Mouse (Mus musculus) myocyte (in vitro differentiated cells): Measurements from ENCODE around the gene Bahcc1. TPM values are rescaled to one million over a fixed set of nuclear protein-coding genes. Genes with fewer than 3 reads are reported as not detected.

ENCODE experiments used
- H3K27me3 ChIP-seq: one replicate; pipeline ENCODE4 v1.6.1; 2011; ENCODE audit not compliant: control insufficient read depth, insufficient read depth, insufficient read length
- H3K36me3 ChIP-seq: one replicate; pipeline ENCODE4 v1.6.1; 2011; ENCODE audit not compliant: control insufficient read depth, insufficient read depth
- H3K4me2 ChIP-seq: one replicate; pipeline ENCODE4 v1.6.1; 2011; ENCODE audit warnings: low read depth, control low read depth
- H3K4me3 ChIP-seq: one replicate; pipeline ENCODE4 v1.5.1; 2011; ENCODE audit warnings: mild to moderate bottlenecking, control low read depth, moderate library complexity
- H3K79me2 ChIP-seq: one replicate; pipeline ENCODE4 v1.6.1; 2011; ENCODE audit not compliant: control insufficient read depth, insufficient read depth
- H3ac ChIP-seq: one replicate; pipeline ENCODE4 v1.6.1; 2011; ENCODE audit not compliant: control insufficient read depth, insufficient read length
- CEBPB ChIP-seq: IDR thresholded peaks from 2 replicates; pipeline ENCODE4 v1.6.1; 2011; ENCODE audit warnings: mild to moderate bottlenecking, moderate library complexity; ENCODE audit not compliant: poor library complexity, insufficient read depth, severe bottlenecking
- E2F4 ChIP-seq: IDR thresholded peaks from one replicate; pipeline ENCODE4 v1.6.1; 2011; ENCODE audit warnings: mild to moderate bottlenecking, control low read depth, moderate library complexity; ENCODE audit not compliant: insufficient read depth
- MAX ChIP-seq: IDR thresholded peaks from one replicate; pipeline ENCODE4 v1.6.1; 2011; ENCODE audit warnings: low read depth, mild to moderate bottlenecking, control low read depth
- MYOD1 ChIP-seq, 3 experiments: IDR thresholded peaks; one replicate each; pipeline ENCODE4 v1.6.1; 2011; ENCODE audit warnings: control low read depth in 2 of 3, low read depth in 2 of 3, mild to moderate bottlenecking in 2 of 3, moderate library complexity in 1 of 3; ENCODE audit not compliant: insufficient read length in 2 of 3, control insufficient read depth in 1 of 3
- MYOG ChIP-seq, 3 experiments: IDR thresholded peaks; one replicate each; pipeline ENCODE4 v1.6.1; 2011; ENCODE audit warnings: control low read depth in 2 of 3, low read depth in 2 of 3, mild to moderate bottlenecking in 2 of 3; ENCODE audit not compliant: insufficient read length in 2 of 3, control insufficient read depth in 1 of 3, insufficient read depth in 1 of 3
- POLR2A ChIP-seq: IDR thresholded peaks from one replicate; pipeline ENCODE4 v1.6.1; 2011; ENCODE audit warnings: low read depth, mild to moderate bottlenecking, control low read depth, moderate library complexity; ENCODE audit not compliant: insufficient read length
- POLR2AphosphoS2 ChIP-seq: IDR thresholded peaks from one replicate; pipeline ENCODE4 v1.6.1; 2011; ENCODE audit warnings: low read depth, control low read depth; ENCODE audit not compliant: insufficient read length
- REST ChIP-seq: IDR thresholded peaks from one replicate; pipeline ENCODE4 v1.6.1; 2011; ENCODE audit warnings: mild to moderate bottlenecking, control low read depth, moderate library complexity; ENCODE audit not compliant: insufficient read depth, insufficient read length
- SRF ChIP-seq: IDR thresholded peaks from one replicate; pipeline ENCODE4 v1.6.1; 2011; ENCODE audit warnings: low read depth; ENCODE audit not compliant: control insufficient read depth, insufficient read length
- TCF12 ChIP-seq: IDR thresholded peaks from one replicate; pipeline ENCODE4 v1.6.1; 2011; ENCODE audit warnings: mild to moderate bottlenecking, control low read depth; ENCODE audit not compliant: poor library complexity, insufficient read depth, severe bottlenecking
- TCF3 ChIP-seq: IDR thresholded peaks from one replicate; pipeline ENCODE4 v1.6.1; 2011; ENCODE audit warnings: low read depth, control low read depth; ENCODE audit not compliant: insufficient read length
- USF1 ChIP-seq: IDR thresholded peaks from one replicate; pipeline ENCODE4 v1.6.1; 2011; ENCODE audit warnings: low read depth, mild to moderate bottlenecking, control low read depth, moderate library complexity
- polyA plus RNA-seq: library from polyadenylated mRNA; unstranded; fragments of >200 nt; fragmentation: generic; extraction: Trizol; gene quantifications from one replicate; pipeline ENCODE4 v1.2.1, GENCODE M21; 2012; ENCODE audit warnings: missing spikeins

Bahcc1 gene
- polyA plus RNA-seq, 1 experiment = 6.3 TPM

DNA sequence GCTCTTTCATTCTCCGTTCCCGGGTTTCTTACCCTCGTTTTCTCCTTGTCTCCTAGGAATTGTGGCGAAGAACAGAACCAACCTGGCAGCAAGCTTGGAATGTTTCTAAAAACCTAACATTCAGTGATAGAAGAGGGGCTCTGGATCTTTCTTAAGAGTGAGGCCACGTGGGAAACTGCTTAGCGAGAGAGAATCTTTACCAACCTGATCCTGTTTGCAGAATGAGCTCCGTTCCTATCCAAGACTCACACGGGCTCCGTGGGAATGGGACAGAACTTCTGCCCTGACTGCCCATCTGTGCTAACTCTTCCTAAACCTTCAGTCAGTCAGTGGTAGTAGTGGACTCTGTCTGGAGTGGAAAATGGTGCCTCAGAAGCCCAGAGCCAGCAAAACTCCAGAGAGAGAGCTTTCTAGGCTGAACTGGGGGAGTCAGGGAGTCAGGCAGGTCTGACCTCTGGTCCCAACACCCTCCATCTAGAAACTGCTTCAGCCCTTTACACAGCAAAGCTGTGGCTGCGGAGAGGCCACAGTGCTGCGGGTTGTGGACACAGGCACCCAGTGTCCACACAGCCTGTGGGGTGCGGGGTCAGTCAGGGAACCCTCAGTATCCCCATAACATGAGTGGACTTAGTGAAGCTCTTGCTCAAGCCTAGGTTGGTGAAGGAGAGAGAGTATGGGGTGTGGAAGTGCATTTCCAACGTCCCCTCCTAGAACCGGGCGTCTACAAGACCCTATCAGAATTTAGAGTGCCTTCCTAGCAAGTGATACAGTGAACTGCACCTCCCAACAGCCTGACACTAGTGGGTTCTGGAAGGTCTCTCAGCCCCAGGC, 73.0 kb downstream of the Bahcc1 start:
- peak overlapping the region; percentile 97 for H3K4me2 ChIP-seq
- no peaks in the 10 kb centered on the region for H3K36me3 ChIP-seq
- peak overlapping the region; percentile 19 for H3K4me3 ChIP-seq
- H3K79me2 ChIP-seq = no peaks in the 10 kb centered on the region
- peak overlapping the region; percentile 18 for H3ac ChIP-seq
- TF ChIP-seq REST = no peak
- no peak for TF ChIP-seq USF1
- TF ChIP-seq TCF3 = no peak
- no peak for TF ChIP-seq E2F4
- TF ChIP-seq POLR2A = no peak
- no peak for TF ChIP-seq TCF12
- no peak for TF ChIP-seq MYOD1 (IDR thresholded peaks at IDR 0.05; ENCODE audit: control insufficient read depth in 1 of 3, insufficient read length in 2 of 3, low read depth in 2 of 3)
- TF ChIP-seq CEBPB = no peak
- no peaks in the 10 kb centered on the region for H3K27me3 ChIP-seq

DNA sequence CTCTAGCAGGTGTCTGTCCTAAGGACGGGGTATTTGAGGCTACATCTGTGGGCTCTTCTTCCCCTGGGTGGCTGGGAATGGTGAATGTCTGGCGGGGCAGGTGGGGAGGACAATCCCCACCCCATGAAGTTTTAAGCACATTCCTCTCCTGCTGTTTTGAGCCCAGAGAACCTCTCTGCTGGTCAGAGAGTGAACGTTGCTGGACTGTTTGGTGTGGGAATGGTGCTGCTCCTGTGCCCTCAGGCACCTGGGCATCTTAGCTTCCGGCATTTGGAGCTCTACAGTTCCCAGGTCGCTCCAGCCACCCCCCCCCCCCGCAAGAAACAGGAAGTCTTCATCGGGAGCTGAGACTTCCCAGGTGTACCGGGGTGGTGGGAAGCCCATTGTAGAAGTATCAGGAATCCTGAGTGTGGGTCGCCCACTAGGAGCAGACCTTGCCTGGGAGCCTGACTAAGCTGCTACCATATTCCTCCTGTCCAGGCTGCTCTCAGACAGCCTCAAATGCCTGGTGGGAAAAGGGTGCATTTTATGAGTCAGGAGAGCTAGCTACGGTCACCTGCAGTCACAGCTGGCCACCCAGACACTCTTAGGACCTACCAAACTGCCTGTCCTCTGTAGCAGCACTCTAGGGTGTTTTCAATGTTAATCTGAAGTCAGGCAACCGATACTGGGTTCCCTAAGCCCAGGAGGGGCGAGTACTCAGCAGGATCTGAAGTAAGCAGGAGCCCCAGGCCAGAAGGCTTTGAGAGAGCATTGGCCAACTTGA, 73.8 kb downstream of the Bahcc1 start:
- no peak overlapping the region for H3ac ChIP-seq
- no peak overlapping the region for H3K4me2 ChIP-seq
- TF ChIP-seq MYOG (IDR thresholded peaks at IDR 0.05; ENCODE audit: control insufficient read depth in 1 of 3, insufficient read depth in 1 of 3, insufficient read length in 2 of 3, low read depth in 2 of 3) (no peak), POLR2AphosphoS2 (no peak), SRF (no peak), TCF12 (no peak), REST (no peak), TCF3 (no peak), CEBPB (no peak), E2F4 (no peak), MYOD1 (IDR thresholded peaks at IDR 0.05; ENCODE audit: control insufficient read depth in 1 of 3, insufficient read length in 2 of 3, low read depth in 2 of 3) (no peak), MAX (no peak), USF1 (no peak), POLR2A (no peak)
- H3K4me3 ChIP-seq = no peak overlapping the region
- no peaks in the 10 kb centered on the region for H3K36me3 ChIP-seq
- H3K79me2 ChIP-seq = no peaks in the 10 kb centered on the region
- no peaks in the 10 kb centered on the region for H3K27me3 ChIP-seq

DNA sequence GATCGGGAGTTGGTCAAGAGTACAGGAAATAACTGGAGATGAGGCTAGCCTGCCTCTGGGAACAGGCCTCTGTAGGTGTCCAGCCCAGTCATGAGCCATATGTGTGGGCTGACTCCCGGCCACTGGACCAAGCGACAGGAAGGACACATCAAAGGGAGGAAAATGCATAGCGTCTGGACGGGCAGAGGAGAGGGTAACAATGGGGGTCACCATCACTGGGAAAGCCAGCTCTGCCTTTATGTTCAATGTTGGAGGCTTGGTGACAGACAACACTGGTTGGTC, 74.3 kb downstream of the Bahcc1 start:
- Histone ChIP-seq H3ac (no peak overlapping the region), H3K79me2 (no peaks in the 10 kb centered on the region), H3K4me2 (peak overlapping the region; percentile 46), H3K27me3 (no peaks in the 10 kb centered on the region), H3K4me3 (no peak overlapping the region), H3K36me3 (no peaks in the 10 kb centered on the region)
- TF ChIP-seq REST = no peak
- no peak for TF ChIP-seq TCF3

DNA sequence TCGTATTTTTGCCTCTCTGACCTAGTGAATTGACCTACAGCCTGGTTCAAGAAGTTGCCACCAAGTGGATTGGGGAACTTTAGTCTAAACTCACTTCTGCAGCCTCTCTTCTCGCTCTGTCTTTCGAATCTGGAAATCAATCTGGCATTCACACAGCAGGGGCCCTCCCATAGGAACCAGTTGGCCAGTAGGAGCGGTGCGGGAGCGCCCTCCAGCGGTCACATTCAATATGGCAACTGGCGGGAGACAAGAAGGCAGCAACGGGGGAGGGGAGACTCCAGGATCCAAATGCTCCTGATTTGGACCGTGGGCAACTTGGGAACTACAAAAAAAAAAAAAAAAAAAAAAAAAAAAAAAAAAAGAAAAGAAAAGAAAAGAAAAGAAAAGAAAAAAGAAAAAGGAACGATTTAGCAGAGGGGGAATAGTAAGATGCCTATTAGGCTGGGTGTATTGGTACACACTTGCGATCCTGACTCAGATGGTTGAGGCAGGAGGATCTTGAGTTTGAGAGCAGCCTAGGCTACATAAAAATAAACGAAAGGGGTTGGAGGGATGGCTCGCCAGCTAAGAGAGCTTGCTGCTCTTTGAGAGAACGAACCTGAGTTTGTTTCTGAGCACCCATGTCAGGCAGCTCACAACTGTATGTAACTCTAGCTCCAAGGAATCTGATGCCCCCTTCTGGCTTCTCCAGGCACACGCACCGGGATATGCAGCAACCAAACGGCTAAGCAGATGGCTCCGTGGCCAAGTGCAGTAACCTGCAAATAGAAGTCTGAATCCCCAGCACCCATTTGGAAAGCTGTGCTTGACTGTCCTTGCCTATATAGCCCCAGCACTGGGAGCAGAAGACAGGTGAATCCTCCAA, 75.1 kb downstream of the Bahcc1 start:
- H3K79me2 ChIP-seq = no peaks in the 10 kb centered on the region
- H3K4me3 ChIP-seq = no peak overlapping the region
- H3ac ChIP-seq = no peak overlapping the region
- peak overlapping the region; percentile 48 for H3K4me2 ChIP-seq
- no peaks in the 10 kb centered on the region for H3K36me3 ChIP-seq
- H3K27me3 ChIP-seq = no peaks in the 10 kb centered on the region
- TF ChIP-seq REST = no peak
- no peak for TF ChIP-seq MYOD1 (IDR thresholded peaks at IDR 0.05; ENCODE audit: control insufficient read depth in 1 of 3, insufficient read length in 2 of 3, low read depth in 2 of 3)
- TF ChIP-seq MYOG (IDR thresholded peaks at IDR 0.05; ENCODE audit: control insufficient read depth in 1 of 3, insufficient read depth in 1 of 3, insufficient read length in 2 of 3, low read depth in 2 of 3) = no peak
- no peak for TF ChIP-seq MAX
- no peak for TF ChIP-seq SRF
- TF ChIP-seq POLR2AphosphoS2 = no peak
- no peak for TF ChIP-seq TCF3
